Mouse (Mus musculus) layer of hippocampus, adult 11-12 months (tissue): ENCODE measurements around the gene Atp13a3.

ENCODE experiments used
- DNase-seq: peaks from one replicate; pipeline ENCODE4 v3.0.0; 2022; ENCODE audit warnings: low spot score

Atp13a3 gene

GRCm38 (mm10) chr16:30275558-30276340 is 130.0 kb downstream of the Atp13a3 start:
- no peak for DNase-seq

DNA sequence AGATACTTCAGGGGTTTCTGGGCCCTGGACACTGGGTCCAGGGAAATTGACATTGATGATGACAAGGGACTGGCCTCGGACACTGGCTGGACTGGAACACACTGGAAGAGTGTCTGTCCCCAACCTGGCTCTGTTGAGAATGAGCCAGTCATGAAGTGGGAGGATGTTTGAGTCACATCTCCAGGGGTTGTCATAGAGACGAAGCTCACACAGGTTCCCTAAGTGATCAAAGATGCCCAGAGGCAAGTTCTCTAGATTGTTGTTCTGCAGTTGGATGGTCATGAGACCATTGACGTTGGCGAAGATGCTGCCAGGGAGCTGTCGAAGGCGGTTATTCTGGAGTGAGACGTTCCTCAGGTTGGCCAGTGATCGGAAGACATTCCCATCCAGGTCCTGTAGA is 132.7 kb downstream of the Atp13a3 start:
- no peak for DNase-seq

DNA sequence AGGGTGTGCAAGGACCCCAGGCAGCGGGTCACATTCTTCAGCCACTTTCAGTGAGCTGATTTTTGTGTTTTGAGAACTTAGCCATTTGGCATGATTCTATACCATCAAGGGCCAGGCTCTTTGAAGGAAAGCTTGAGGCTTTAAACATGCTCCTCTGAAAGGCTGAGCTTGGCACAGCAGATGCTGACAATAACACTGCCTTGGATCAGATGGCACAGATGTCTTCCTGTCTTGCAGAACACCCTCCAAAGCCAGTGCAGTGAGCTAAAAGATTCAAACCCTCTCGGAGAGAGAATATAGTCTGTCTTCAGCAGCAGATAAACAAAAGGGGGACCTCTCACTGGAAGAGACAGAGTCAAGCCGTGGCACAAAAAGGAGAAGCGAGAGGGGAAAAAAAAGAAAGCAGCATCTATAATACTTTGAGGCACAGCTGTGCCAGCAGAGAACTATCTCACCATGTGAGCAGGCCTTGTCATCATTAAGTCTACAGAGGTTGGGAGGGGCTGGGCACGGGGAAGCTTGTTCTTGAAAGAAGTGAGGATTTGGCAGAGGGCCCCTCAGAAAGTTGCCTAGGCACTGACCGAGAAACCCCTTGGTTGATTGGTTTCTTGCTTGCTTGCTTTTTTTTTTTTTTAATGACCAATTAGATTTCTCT is 133.7 kb downstream of the Atp13a3 start:
- no peak for DNase-seq

DNA sequence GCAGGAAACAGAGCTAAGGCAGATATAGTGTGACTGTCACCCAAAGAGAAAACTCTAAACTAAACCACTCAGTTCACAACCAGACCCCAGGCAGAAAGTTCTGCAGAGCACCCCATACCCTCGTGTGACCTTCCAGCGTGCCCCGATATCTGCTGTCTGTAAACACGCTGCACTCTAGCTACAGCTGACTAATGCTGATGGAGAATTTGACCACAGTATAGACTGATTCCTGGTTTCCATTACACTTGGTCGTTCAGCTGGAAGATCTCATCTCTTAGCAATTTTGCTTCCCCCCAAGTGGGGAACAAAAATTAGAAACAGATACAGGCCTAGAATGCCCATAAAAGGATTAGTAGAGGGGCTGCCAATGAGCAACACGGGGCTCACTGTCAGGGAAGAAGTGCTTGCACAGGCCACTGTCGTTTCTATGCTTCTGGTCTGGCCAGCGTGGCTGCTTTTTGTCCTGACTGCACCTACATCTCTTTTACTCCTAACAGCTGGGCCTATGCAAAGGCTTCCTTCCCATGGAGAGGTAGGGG is 134.5 kb downstream of the Atp13a3 start:
- no peak for DNase-seq

GRCm38 (mm10) chr16:30267359-30267758 is 138.4 kb downstream of the Atp13a3 start, which contains the start of gene Cpn2:
Cpn2 (minus strand) TSS chr16:30267499.
- no peak for DNase-seq

- no peak for DNase-seq
Measured at GRCm38 (mm10) chr16:30266561-30266960, 139.2 kb downstream of the Atp13a3 start.

DNA sequence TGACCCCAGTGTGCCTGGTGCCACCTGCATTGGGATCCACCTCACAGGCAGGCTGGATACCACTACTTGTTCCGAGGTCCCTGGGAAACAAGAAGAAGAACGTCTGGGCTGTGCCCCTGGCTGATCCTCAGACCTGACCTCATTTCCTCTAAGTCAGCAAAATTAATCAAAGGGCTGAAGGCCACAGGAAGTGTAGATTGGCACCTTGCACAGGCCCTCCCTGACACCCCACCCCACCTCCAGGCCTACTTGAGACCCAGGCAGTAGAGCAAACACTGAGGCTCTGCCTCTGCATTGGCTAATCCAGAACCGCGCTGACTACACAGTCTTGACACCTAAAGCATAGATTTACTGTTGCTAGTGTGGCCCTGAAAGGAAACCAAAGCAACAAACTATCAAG is 140.2 kb downstream of the Atp13a3 start:
- DNase-seq, result no peak

GRCm38 (mm10) chr16:30263156-30263555 is 142.6 kb downstream of the Atp13a3 start:
- DNase-seq, result no peak

- peak; percentile 75 for DNase-seq
Measured at GRCm38 (mm10) chr16:30262664-30263063, 143.1 kb downstream of the Atp13a3 start.
